Mouse (Mus musculus): Measurements from ENCODE around the gene Anxa9.
A peak's percentile ranks its signal among the peaks of the same experiment; 100 is the strongest.

Anxa9 gene

DNA sequence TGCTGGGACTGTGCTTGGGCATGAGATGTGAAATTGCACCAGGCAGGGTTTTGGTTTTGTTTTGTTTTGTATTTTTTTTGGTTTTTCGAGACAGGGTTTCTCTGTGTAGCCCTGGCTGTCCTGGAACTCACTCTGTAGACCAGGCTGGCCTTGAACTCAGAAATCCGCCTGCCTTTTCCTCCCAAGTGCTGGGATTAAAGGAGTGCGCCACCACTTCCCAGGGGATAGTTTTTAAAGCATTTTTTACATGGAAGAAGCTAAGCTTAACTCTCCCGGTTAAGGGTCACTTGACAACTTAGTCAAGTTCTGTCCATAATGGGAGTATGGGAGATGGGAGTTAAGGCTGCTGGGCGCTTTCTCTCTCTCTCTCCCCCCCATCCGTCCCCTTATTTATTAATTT lies 7.1 kb upstream of the Anxa9 start:
- DNase-seq (ENCODE audit: low spot score in 2 of 2) = no peak

DNA sequence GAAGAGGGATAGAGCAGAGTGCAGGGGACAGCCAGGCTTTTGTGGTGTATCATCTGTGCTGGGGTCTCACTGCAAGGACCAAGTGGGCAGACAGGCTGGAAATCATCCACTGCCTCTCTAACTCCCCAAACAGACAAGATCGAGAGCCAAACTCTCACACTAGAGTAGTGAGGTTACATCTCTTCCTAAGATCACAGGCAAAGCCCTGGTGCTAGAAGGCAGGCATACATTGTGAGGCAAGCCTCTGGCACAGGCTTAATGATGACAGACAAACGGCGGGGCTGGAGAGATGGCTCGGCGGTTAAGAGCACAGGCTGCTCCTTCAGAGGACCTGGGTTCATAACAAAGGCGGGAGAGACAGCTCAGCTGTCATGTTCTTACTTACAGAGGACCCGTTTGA lies 6.5 kb upstream of the Anxa9 start:
- no peak for DNase-seq (ENCODE audit: low spot score in 2 of 2)

- no peak for DNase-seq (ENCODE audit: low spot score in 2 of 2)
These were observed 5.6 kb upstream of the Anxa9 start for GRCm38 (mm10) chr3:95312623-95313022.

GRCm38 (mm10) chr3:95310968-95311882 lies 4.2 kb upstream of the Anxa9 start:
- peak in 1 of 2 experiments; percentile 62 for DNase-seq (ENCODE audit: low spot score in 2 of 2)

DNA sequence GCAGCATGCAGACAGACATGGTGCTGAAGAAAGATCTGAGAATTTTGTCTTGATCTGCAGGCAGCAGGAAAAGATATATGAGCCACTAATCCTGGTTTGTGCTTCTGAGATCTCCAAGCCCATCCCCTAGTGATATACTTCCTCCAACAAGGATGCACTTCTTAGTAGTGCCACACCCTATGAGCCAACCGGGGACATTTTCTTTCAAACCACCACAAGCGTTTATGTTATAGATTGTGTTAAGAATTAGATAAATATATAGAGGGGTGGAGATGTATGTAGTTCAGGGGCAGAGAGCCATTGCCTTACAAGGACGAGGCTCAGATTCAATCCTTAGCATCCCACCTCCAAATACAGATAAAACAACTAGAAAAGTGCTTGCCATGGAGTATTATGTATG lies 3.5 kb upstream of the Anxa9 start:
- no peak for DNase-seq (ENCODE audit: low spot score in 2 of 2)

GRCm38 (mm10) chr3:95306244-95306643 lies 732 bp downstream of the Anxa9 start:
- no peak for DNase-seq (ENCODE audit: low spot score in 2 of 2)

DNA sequence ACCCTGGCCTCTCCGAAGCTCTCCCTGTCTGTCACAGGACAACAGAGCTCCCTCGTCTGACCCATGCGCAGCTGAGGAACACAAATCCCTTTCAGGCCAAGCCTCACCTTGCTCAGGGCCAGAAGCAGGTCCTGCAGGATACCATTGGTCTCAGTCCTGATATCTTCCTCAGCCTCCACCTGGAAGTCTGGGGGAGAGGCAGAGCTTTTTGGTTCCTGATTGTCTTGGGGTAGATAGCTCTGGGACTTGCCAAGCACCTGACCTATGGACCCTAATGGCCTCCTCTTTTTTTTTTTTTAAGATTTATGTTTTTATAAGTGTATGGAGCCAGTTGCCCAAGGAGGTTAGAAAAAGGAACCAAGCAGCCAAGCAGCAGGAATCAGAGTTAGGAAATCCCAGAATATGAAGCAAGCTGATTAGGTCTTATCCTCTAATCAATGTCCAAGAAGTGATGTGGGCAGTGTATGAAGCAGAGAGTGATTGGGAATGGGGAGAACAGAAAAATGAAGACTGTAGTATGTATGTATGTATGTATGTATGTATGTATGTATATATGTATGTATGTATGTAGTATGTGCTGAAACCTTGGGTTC lies 5.7 kb downstream of the Anxa9 start:
- DNase-seq (ENCODE audit: low spot score in 2 of 2) = no peak

- no peak for DNase-seq (ENCODE audit: low spot score in 2 of 2)
These were observed 9.0 kb downstream of the Anxa9 start for GRCm38 (mm10) chr3:95298018-95298417.

DNA sequence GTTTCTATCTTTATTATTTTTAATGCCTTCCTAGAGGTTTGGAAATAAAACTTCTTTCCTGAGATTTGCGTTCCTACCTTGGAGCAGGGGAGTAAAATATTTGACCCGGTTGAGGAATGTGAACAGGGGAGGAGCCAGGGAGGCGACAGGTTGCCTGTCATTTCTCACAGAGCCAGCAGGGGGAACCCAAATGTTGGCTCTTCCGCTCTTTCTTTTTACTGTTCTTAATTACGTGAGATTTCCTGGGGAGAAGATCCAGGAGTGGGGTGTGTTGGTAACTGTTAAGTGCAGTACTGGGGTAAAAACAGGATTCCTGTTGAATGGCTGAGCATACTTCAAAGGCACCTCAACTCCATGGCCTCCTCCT lies 10.9 kb downstream of the Anxa9 start:
- peak in 1 of 2 experiments; percentile 25 for DNase-seq (ENCODE audit: low spot score in 2 of 2)

DNA sequence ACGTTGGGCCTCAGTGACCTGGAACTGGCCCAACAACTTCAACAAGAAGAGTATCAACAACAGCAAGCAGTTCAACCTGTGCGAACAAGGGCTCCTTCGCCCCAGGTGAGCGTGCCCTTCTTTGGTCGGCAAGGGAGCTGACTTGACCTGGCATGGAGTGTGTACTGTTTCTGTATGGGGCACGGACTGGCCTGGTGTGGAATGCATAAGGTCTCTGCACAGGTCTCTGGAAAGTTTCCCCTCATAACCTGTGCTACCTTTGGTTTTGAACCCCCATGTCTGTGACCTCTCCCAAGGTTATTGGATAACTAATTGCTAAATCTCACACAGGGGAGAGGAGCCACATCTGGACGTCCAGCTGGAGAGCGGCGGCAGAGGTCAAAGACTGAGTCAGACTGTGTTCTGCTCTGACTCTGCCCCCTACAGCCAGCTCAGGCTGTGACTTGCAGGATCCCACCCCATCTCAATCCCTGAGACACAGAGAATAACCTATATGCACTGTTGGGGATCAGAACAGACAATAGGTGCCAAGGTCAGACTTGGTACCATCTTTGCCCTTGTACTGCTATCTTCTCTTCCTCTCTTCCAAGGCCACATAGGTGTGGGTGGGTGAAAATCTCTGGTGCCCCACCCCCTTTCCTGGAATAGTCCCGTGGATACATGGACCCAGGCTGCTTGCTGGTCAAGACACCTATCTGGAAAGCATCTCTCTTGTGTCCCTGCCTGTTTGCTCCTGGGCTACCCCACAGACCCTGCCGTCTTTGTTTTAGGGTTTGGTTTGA lies 11.5 kb downstream of the Anxa9 start:
- DNase-seq (ENCODE audit: low spot score in 2 of 2) = no peak

DNA sequence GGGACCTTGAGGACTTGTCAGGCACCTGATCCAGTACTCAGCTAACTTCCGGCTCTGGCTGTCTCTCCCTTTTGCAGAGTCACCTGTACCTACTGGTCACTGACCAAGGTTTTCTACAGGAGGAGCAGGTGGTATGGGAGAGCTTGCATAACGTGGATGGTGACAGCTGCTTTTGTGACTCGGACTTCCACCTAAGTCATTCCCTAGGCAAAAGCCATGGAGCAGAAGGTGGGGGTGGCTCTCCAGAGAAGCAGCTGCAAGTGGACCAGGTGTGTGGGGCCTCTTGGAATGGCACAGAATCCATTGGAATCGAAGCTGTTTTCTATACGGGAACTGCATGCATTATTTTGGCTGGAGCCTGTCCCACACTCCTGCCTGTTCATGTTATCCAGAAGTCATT lies 12.3 kb downstream of the Anxa9 start:
- DNase-seq (ENCODE audit: low spot score in 2 of 2) = no peak

GRCm38 (mm10) chr3:95294316-95294715 lies 12.7 kb downstream of the Anxa9 start:
- no peak for DNase-seq (ENCODE audit: low spot score in 2 of 2)

- DNase-seq (ENCODE audit: low spot score in 2 of 2) = no peak
These were observed 13.4 kb downstream of the Anxa9 start for GRCm38 (mm10) chr3:95293537-95293936.

- no peak for DNase-seq (ENCODE audit: low spot score in 2 of 2)
These were observed 14.1 kb downstream of the Anxa9 start for GRCm38 (mm10) chr3:95292899-95293298.

- no peak for DNase-seq (ENCODE audit: low spot score in 2 of 2)
These were observed 15.9 kb downstream of the Anxa9 start for GRCm38 (mm10) chr3:95291041-95291440.

DNA sequence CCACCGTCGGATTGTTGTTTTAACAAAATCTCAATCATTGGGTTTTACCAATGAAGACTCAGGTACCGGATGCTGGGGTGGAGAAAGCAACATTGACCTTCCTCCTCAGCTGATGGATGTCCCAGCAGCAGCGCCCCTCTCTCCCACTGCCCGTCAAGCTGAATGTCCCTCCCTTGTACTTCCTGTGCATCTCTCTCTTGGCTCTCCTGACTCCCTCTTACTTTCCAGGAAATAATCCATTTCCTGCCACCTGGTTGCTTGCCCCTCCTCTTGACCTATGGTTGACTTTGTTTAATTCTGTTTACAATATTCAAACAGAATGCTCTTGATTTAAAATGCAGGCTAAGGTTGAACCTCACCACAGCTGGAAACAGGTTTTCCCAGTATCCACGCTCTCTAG lies 16.8 kb downstream of the Anxa9 start:
- DNase-seq (ENCODE audit: low spot score in 2 of 2) = no peak

GRCm38 (mm10) chr3:95289419-95289818 lies 17.6 kb downstream of the Anxa9 start:
- no peak for DNase-seq (ENCODE audit: low spot score in 2 of 2)

DNA sequence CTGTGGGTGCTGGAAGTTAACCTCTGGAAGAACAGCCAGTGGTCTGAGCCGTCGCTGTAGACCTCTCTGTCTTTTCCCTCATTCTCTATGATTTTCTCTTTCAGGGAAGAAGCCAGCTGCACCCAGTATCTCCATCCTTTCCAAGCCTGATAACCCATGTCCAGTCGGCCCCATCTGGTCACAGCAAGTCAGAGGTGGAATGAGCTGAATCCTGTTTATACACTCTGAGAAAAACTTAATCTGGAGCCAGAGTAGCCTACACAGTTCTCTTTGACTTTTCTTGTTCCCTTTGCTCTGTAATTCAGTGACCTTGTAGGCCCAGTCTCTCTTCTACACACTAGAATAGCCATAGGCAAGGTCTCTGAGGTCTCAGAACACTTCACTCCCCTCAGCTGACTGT lies 19.4 kb downstream of the Anxa9 start:
- DNase-seq (ENCODE audit: low spot score in 2 of 2) = no peak

DNA sequence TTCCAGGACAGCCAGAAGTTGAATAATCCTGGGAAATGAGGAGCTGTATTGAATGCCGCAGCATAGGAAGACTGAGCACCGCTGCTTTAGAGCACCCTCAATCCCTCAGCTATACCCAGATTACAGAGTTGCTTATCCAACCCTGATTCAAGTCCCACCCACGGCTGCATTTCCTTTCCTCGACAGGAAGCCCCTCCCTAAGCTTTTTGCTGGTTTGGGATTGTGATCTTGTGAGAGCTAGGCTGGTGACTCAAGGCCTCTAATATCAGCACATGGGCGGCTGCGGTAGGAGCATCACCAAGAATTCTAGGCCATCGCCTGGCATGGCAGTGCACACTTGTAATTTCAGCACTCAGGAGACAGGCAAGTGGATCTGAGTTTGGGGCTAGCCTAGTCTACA lies 20.5 kb downstream of the Anxa9 start:
- DNase-seq (ENCODE audit: low spot score in 2 of 2) = no peak

GRCm38 (mm10) chr3:95286011-95286410 lies 21.0 kb downstream of the Anxa9 start:
- DNase-seq (ENCODE audit: low spot score in 2 of 2) = no peak

DNA sequence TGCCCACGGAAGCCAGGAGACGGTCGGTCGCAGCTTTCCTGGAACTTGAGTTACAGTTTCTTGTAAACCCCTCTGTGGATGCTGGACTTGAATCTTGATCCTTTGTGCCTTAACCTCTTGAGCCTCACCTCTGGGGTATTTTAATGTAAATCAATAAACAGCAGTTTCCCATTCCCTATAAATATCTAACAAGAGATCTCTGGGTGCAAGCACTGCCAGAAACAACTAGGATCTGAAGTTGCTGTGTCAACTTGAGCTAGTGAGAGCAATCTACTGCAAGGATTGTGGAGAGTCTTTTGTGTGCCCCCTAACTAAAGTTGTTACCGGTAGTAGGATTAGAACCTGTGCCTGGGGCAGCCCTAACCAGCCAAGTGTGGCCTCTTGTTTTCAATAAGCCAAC lies 21.6 kb downstream of the Anxa9 start:
- DNase-seq (ENCODE audit: low spot score in 2 of 2) = no peak

- no peak for DNase-seq (ENCODE audit: low spot score in 2 of 2)
These were observed 22.3 kb downstream of the Anxa9 start for GRCm38 (mm10) chr3:95284501-95285281.

Data from cerebellum, postnatal 4 days (tissue).